Mouse (Mus musculus): ENCODE results near the gene Trub2. TPM values are rescaled to one million over a fixed set of nuclear protein-coding genes. Genes with fewer than 3 reads are reported as not detected.
A peak's percentile ranks its signal among the peaks of the same experiment; 100 is the strongest.

The Trub2 gene
- polyA plus RNA-seq, 1 experiment, result 20.9 TPM

DNA sequence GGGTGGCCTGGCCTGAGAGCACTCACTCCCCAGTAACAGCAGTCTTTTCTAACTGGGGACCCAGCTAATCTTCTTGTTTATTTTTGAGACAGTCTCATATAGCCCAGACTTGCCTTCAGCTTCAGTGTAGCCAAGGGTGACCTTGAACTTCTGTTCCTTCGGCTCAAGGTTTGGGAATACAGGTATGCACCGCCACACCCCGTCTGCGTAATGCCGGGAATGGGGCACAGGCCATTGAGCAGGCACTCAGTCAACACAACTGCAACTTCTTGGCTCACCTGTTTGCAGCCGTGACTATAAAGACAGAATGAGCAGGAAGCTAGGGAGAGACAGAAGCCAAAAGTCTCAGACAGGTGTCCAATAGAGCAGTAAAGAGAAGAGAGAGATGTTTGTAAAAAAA, 44.0 kb downstream of the Trub2 start:
- WGBS, result 83% methylated on average over 6 of the region's 6 CpGs
- no peak for TF ChIP-seq POLR2A (IDR thresholded peaks at IDR 0.05; ENCODE audit: borderline replicate concordance, control insufficient read depth, low read depth, low read length)
- no peak for TF ChIP-seq CTCF (IDR thresholded peaks at IDR 0.05; ENCODE audit: control insufficient read depth, insufficient read depth, low read length)

GRCm38 (mm10) chr2:29741207-29741606, 47.1 kb downstream of the Trub2 start:
- WGBS, result 85% methylated on average over 6 of the region's 6 CpGs
- H3K27ac ChIP-seq (ENCODE audit: control insufficient read depth, insufficient read depth, low read depth, low read length, poor library complexity), result no peak overlapping the region
- no peak overlapping the region for H3K4me3 ChIP-seq (replicated peaks; ENCODE audit: control insufficient read depth, low read depth, low read length)
- TF ChIP-seq CTCF (IDR thresholded peaks at IDR 0.05; ENCODE audit: control insufficient read depth, insufficient read depth, low read length), result no peak
- TF ChIP-seq POLR2A (IDR thresholded peaks at IDR 0.05; ENCODE audit: borderline replicate concordance, control insufficient read depth, low read depth, low read length), result no peak
- H3K4me1 ChIP-seq (ENCODE audit: control insufficient read depth, insufficient read depth, low read length), result no peaks in the 10 kb centered on the region; the same call in 1 of the 2 replicates

More for the DNA sequence above, 44.0 kb downstream of the Trub2 start:
- Histone ChIP-seq H3K4me1 (ENCODE audit: control insufficient read depth, insufficient read depth, low read length) (no peaks in the 10 kb centered on the region; the same call in 1 of the 2 replicates), H3K27ac (ENCODE audit: control insufficient read depth, insufficient read depth, low read depth, low read length, poor library complexity) (no peak overlapping the region), H3K4me3 (replicated peaks; ENCODE audit: control insufficient read depth, low read depth, low read length) (no peak overlapping the region)

- TF ChIP-seq CTCF (IDR thresholded peaks at IDR 0.05; ENCODE audit: control insufficient read depth, insufficient read depth, low read length) (peak; percentile 26; the same call in 1 of the 2 replicates), POLR2A (IDR thresholded peaks at IDR 0.05; ENCODE audit: borderline replicate concordance, control insufficient read depth, low read depth, low read length) (0 out of 2 replicates have a peak, but pooled peaks have one; percentile 22)
- Histone ChIP-seq H3K27ac (ENCODE audit: control insufficient read depth, insufficient read depth, low read depth, low read length, poor library complexity) (peak overlapping the region; percentile 47), H3K4me1 (ENCODE audit: control insufficient read depth, insufficient read depth, low read length) (no peaks in the 10 kb centered on the region; the same call in 1 of the 2 replicates), H3K4me3 (replicated peaks; ENCODE audit: control insufficient read depth, low read depth, low read length) (no peak overlapping the region)
- WGBS, result 5% methylated on average over 5 of the region's 5 CpGs
Observed at GRCm38 (mm10) chr2:29739368-29739767, 48.9 kb downstream of the Trub2 start.

DNA sequence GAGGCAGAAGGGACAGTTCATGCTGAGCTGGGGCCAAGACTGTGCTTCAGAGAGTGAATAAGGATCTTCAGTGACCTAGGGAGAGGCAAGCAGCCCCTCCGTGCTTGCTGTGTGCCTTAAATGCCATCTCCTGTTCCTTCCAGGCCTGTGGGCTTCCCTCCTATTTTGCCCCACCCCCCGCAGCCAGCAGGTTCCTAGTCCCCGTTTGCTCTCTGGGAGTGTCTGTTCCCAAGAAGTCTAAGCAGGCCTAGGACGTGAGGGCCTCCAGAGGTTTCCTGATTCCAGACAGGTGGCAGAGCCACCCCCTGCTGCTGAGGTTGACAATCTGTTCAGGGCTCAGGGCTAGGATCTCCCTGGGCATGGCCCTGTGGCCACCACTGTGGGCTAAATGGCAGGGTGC, 49.5 kb downstream of the Trub2 start:
- WGBS, result 47% methylated on average over 4 of the region's 4 CpGs
- H3K4me1 ChIP-seq (ENCODE audit: control insufficient read depth, insufficient read depth, low read length), result no peaks in the 10 kb centered on the region; the same call in 1 of the 2 replicates
- no peak overlapping the region for H3K4me3 ChIP-seq (replicated peaks; ENCODE audit: control insufficient read depth, low read depth, low read length)
- H3K27ac ChIP-seq (ENCODE audit: control insufficient read depth, insufficient read depth, low read depth, low read length, poor library complexity), result peak overlapping the region; percentile 47
- TF ChIP-seq CTCF (IDR thresholded peaks at IDR 0.05; ENCODE audit: control insufficient read depth, insufficient read depth, low read length), result no peak
- no peak for TF ChIP-seq POLR2A (IDR thresholded peaks at IDR 0.05; ENCODE audit: borderline replicate concordance, control insufficient read depth, low read depth, low read length)

- 93% methylated on average over 12 of the region's 12 CpGs for WGBS
- no peak overlapping the region for H3K4me3 ChIP-seq (replicated peaks; ENCODE audit: control insufficient read depth, low read depth, low read length)
- no peaks in the 10 kb centered on the region; the same call in 1 of the 2 replicates for H3K4me1 ChIP-seq (ENCODE audit: control insufficient read depth, insufficient read depth, low read length)
- H3K27ac ChIP-seq (ENCODE audit: control insufficient read depth, insufficient read depth, low read depth, low read length, poor library complexity), result no peak overlapping the region
- no peak for TF ChIP-seq CTCF (IDR thresholded peaks at IDR 0.05; ENCODE audit: control insufficient read depth, insufficient read depth, low read length)
- no peak for TF ChIP-seq POLR2A (IDR thresholded peaks at IDR 0.05; ENCODE audit: borderline replicate concordance, control insufficient read depth, low read depth, low read length)
Observed at GRCm38 (mm10) chr2:29737209-29737925, 50.9 kb downstream of the Trub2 start.

- H3K27ac ChIP-seq (ENCODE audit: control insufficient read depth, insufficient read depth, low read depth, low read length, poor library complexity), result no peak overlapping the region
- no peaks in the 10 kb centered on the region; the same call in 1 of the 2 replicates for H3K4me1 ChIP-seq (ENCODE audit: control insufficient read depth, insufficient read depth, low read length)
- WGBS, result 80% methylated on average over 12 of the region's 12 CpGs
- H3K4me3 ChIP-seq (replicated peaks; ENCODE audit: control insufficient read depth, low read depth, low read length), result no peak overlapping the region
- no peak for TF ChIP-seq POLR2A (IDR thresholded peaks at IDR 0.05; ENCODE audit: borderline replicate concordance, control insufficient read depth, low read depth, low read length)
- no peak for TF ChIP-seq CTCF (IDR thresholded peaks at IDR 0.05; ENCODE audit: control insufficient read depth, insufficient read depth, low read length)
Observed at GRCm38 (mm10) chr2:29735708-29736107, 52.6 kb downstream of the Trub2 start.

DNA sequence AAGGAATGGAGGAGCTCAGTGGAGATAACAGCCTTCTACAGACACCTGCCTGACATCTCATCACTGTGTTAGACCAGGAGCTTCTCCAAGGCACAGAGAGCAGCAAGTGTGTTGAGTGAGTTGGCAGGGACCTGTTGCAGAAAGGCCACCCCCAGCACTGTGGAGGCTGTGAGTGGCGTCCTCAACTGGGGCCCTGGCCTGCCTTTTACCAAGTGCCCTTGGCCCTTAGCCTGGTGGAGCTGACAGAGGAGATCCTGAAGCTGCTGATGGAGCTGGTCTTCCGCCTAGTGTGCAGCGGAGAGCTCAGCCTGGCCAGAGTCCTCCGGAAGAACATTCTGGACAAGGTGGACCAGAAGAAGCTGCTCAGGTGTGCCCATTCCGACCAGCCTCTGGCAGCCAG, 55.0 kb downstream of the Trub2 start:
- TF ChIP-seq POLR2A (IDR thresholded peaks at IDR 0.05; ENCODE audit: borderline replicate concordance, control insufficient read depth, low read depth, low read length), result no peak
- no peak for TF ChIP-seq CTCF (IDR thresholded peaks at IDR 0.05; ENCODE audit: control insufficient read depth, insufficient read depth, low read length)
- Histone ChIP-seq H3K4me3 (replicated peaks; ENCODE audit: control insufficient read depth, low read depth, low read length) (no peak overlapping the region), H3K4me1 (ENCODE audit: control insufficient read depth, insufficient read depth, low read length) (no peaks in the 10 kb centered on the region), H3K27ac (ENCODE audit: control insufficient read depth, insufficient read depth, low read depth, low read length, poor library complexity) (no peak overlapping the region)
- 92% methylated on average over 5 of the region's 5 CpGs for WGBS

- Histone ChIP-seq H3K4me3 (replicated peaks; ENCODE audit: control insufficient read depth, low read depth, low read length) (no peak overlapping the region), H3K27ac (ENCODE audit: control insufficient read depth, insufficient read depth, low read depth, low read length, poor library complexity) (no peak overlapping the region), H3K4me1 (ENCODE audit: control insufficient read depth, insufficient read depth, low read length) (no peaks in the 10 kb centered on the region)
- no peak for TF ChIP-seq POLR2A (IDR thresholded peaks at IDR 0.05; ENCODE audit: borderline replicate concordance, control insufficient read depth, low read depth, low read length)
- TF ChIP-seq CTCF (IDR thresholded peaks at IDR 0.05; ENCODE audit: control insufficient read depth, insufficient read depth, low read length), result no peak
- 89% methylated on average over 10 of the region's 10 CpGs for WGBS
Observed at GRCm38 (mm10) chr2:29732559-29732958, 55.7 kb downstream of the Trub2 start.
